Mouse (Mus musculus) cerebellum, postnatal 10 days (tissue): Measurements from ENCODE around the gene Kbtbd8.

Source experiments
- DNase-seq, 2 experiments: peaks; one replicate each; pipeline ENCODE4 v3.0.0; 2021; ENCODE audit warnings: mixed read lengths in 2 of 2

The Kbtbd8 gene

GRCm38 (mm10) chr6:95174311-95175143, 57.5 kb downstream of the Kbtbd8 start:
- DNase-seq: no peak
